Mouse (Mus musculus): ENCODE measurements around the gene Tep1. TPM values are rescaled to one million over a fixed set of nuclear protein-coding genes. Genes with fewer than 3 reads are reported as not detected.
"Not testable (repeated sequence)": the region's sequence is repeated elsewhere in the genome, so short reads cannot be mapped to it uniquely, and the experiment has no call there.

The Tep1 gene
- polyA plus RNA-seq, 1 experiment from 2014 or later, result 5.3 TPM

- not testable (repeated sequence) for H3K9me3 ChIP-seq; ATAC-seq (ENCODE audit: insufficient number of reproducible peaks, insufficient read depth, low FRiP score, low TSS enrichment, low read depth); H3K4me1 ChIP-seq; H3K27me3 ChIP-seq; H3K27ac ChIP-seq; H3K9ac ChIP-seq
- WGBS, result 92% methylated on average over 5 of the region's 5 CpGs
- peaks cover 15% of the 10 kb centered on the region for H3K36me3 ChIP-seq
- peak overlapping the region; percentile 60 for H3K4me2 ChIP-seq
- peak overlapping the region; percentile 66; the same call in 1 of the 2 replicates for H3K4me3 ChIP-seq
These were observed 63.9 kb downstream of the Tep1 start for GRCm38 (mm10) chr14:50806469-50806868.

GRCm38 (mm10) chr14:50804683-50805082, 65.7 kb downstream of the Tep1 start:
- H3K27me3 ChIP-seq, result no peaks in the 10 kb centered on the region
- WGBS, result 74% methylated on average over 13 of the region's 13 CpGs
- H3K9me3 ChIP-seq, result no peaks in the 10 kb centered on the region
- H3K36me3 ChIP-seq, result 0 out of 2 replicates have a peak, but pooled peaks cover under 1% of the 10 kb centered on the region
- no peak overlapping the region for H3K4me3 ChIP-seq
- ATAC-seq (ENCODE audit: insufficient number of reproducible peaks, insufficient read depth, low FRiP score, low TSS enrichment, low read depth), result no peak
- H3K4me2 ChIP-seq, result no peak overlapping the region
- H3K4me1 ChIP-seq, result peaks cover 6% of the 10 kb centered on the region
- no peak overlapping the region for H3K9ac ChIP-seq
- H3K27ac ChIP-seq, result no peak overlapping the region

- ATAC-seq (ENCODE audit: insufficient number of reproducible peaks, insufficient read depth, low FRiP score, low TSS enrichment, low read depth), result no peak
- H3K9me3 ChIP-seq, result no peaks in the 10 kb centered on the region
- H3K27ac ChIP-seq, result no peak overlapping the region
- 0 out of 2 replicates have a peak, but pooled peaks cover 2% of the 10 kb centered on the region for H3K4me1 ChIP-seq
- H3K27me3 ChIP-seq, result no peaks in the 10 kb centered on the region
- no peak overlapping the region for H3K4me2 ChIP-seq
- WGBS, result 64% methylated on average over 4 of the region's 4 CpGs
- no peak overlapping the region for H3K9ac ChIP-seq
- H3K4me3 ChIP-seq, result no peak overlapping the region
- no peaks in the 10 kb centered on the region for H3K36me3 ChIP-seq
These were observed 67.4 kb downstream of the Tep1 start for GRCm38 (mm10) chr14:50802843-50803562.

GRCm38 (mm10) chr14:50802441-50802840, 67.9 kb downstream of the Tep1 start:
- Histone ChIP-seq H3K4me2 (no peak overlapping the region), H3K27ac (no peak overlapping the region), H3K36me3 (no peaks in the 10 kb centered on the region), H3K27me3 (no peaks in the 10 kb centered on the region), H3K4me3 (no peak overlapping the region), H3K4me1 (0 out of 2 replicates have a peak, but pooled peaks cover 2% of the 10 kb centered on the region), H3K9me3 (no peaks in the 10 kb centered on the region), H3K9ac (no peak overlapping the region)
- WGBS, result 85% methylated on average over 6 of the region's 6 CpGs
- no peak for ATAC-seq (ENCODE audit: insufficient number of reproducible peaks, insufficient read depth, low FRiP score, low TSS enrichment, low read depth)

GRCm38 (mm10) chr14:50799502-50800259, 70.7 kb downstream of the Tep1 start:
- H3K9ac ChIP-seq, result no peak overlapping the region
- H3K4me2 ChIP-seq, result no peak overlapping the region

GRCm38 (mm10) chr14:50798512-50798911, 71.8 kb downstream of the Tep1 start:
- no peak overlapping the region for H3K4me3 ChIP-seq
- no peak overlapping the region for H3K27ac ChIP-seq
- no peaks in the 10 kb centered on the region for H3K36me3 ChIP-seq
- ATAC-seq (ENCODE audit: insufficient number of reproducible peaks, insufficient read depth, low FRiP score, low TSS enrichment, low read depth), result no peak
- H3K27me3 ChIP-seq, result no peaks in the 10 kb centered on the region
- H3K4me1 ChIP-seq, result 0 out of 2 replicates have a peak, but pooled peaks cover 2% of the 10 kb centered on the region
- H3K9me3 ChIP-seq, result no peaks in the 10 kb centered on the region
- no peak overlapping the region for H3K9ac ChIP-seq
- 70% methylated on average over 2 of the region's 2 CpGs for WGBS
- no peak overlapping the region for H3K4me2 ChIP-seq

More at GRCm38 (mm10) chr14:50799502-50800259, 70.7 kb downstream of the Tep1 start:
- 0 out of 2 replicates have a peak, but pooled peaks cover 2% of the 10 kb centered on the region for H3K4me1 ChIP-seq
- no peaks in the 10 kb centered on the region for H3K9me3 ChIP-seq
- no peak overlapping the region for H3K4me3 ChIP-seq
- WGBS, result 7% methylated on average over 3 of the region's 3 CpGs
- H3K27me3 ChIP-seq, result no peaks in the 10 kb centered on the region
- no peaks in the 10 kb centered on the region for H3K36me3 ChIP-seq
- ATAC-seq (ENCODE audit: insufficient number of reproducible peaks, insufficient read depth, low FRiP score, low TSS enrichment, low read depth), result no peak
- H3K27ac ChIP-seq, result no peak overlapping the region

- no peak for ATAC-seq (ENCODE audit: insufficient number of reproducible peaks, insufficient read depth, low FRiP score, low TSS enrichment, low read depth)
- 77% methylated on average over 1 of the region's 1 CpGs for WGBS
These were observed 73.9 kb downstream of the Tep1 start for GRCm38 (mm10) chr14:50796464-50796863.

GRCm38 (mm10) chr14:50795965-50796364, 74.4 kb downstream of the Tep1 start:
- WGBS, result 84% methylated on average over 4 of the region's 4 CpGs

More at GRCm38 (mm10) chr14:50796464-50796863, 73.9 kb downstream of the Tep1 start:
- Histone ChIP-seq H3K9ac (no peak overlapping the region), H3K9me3 (no peaks in the 10 kb centered on the region), H3K4me2 (no peak overlapping the region), H3K4me1 (0 out of 2 replicates have a peak, but pooled peaks cover 2% of the 10 kb centered on the region), H3K36me3 (no peaks in the 10 kb centered on the region), H3K27me3 (no peaks in the 10 kb centered on the region), H3K4me3 (no peak overlapping the region), H3K27ac (no peak overlapping the region)

GRCm38 (mm10) chr14:50795261-50795935, 75.0 kb downstream of the Tep1 start:
- 92% methylated on average over 24 of the region's 24 CpGs for WGBS
- no peaks in the 10 kb centered on the region for H3K36me3 ChIP-seq
- 0 out of 2 replicates have a peak, but pooled peaks cover 2% of the 10 kb centered on the region for H3K4me1 ChIP-seq
- no peaks in the 10 kb centered on the region for H3K9me3 ChIP-seq
- H3K27ac ChIP-seq, result no peak overlapping the region
- no peak overlapping the region for H3K4me2 ChIP-seq
- no peak overlapping the region for H3K9ac ChIP-seq
- no peak for ATAC-seq (ENCODE audit: insufficient number of reproducible peaks, insufficient read depth, low FRiP score, low TSS enrichment, low read depth)
- H3K4me3 ChIP-seq, result no peak overlapping the region
- H3K27me3 ChIP-seq, result no peaks in the 10 kb centered on the region

More at GRCm38 (mm10) chr14:50795965-50796364, 74.4 kb downstream of the Tep1 start:
- H3K4me3 ChIP-seq, result no peak overlapping the region
- no peaks in the 10 kb centered on the region for H3K36me3 ChIP-seq
- H3K27me3 ChIP-seq, result no peaks in the 10 kb centered on the region
- H3K9ac ChIP-seq, result no peak overlapping the region
- H3K27ac ChIP-seq, result no peak overlapping the region
- H3K9me3 ChIP-seq, result no peaks in the 10 kb centered on the region
- no peak for ATAC-seq (ENCODE audit: insufficient number of reproducible peaks, insufficient read depth, low FRiP score, low TSS enrichment, low read depth)
- H3K4me2 ChIP-seq, result no peak overlapping the region
- 0 out of 2 replicates have a peak, but pooled peaks cover 2% of the 10 kb centered on the region for H3K4me1 ChIP-seq

- no peak for ATAC-seq (ENCODE audit: insufficient number of reproducible peaks, insufficient read depth, low FRiP score, low TSS enrichment, low read depth)
- Histone ChIP-seq H3K36me3 (no peaks in the 10 kb centered on the region), H3K27ac (no peak overlapping the region), H3K4me3 (no peak overlapping the region), H3K4me1 (peaks cover 8% of the 10 kb centered on the region), H3K9me3 (no peaks in the 10 kb centered on the region), H3K9ac (no peak overlapping the region), H3K4me2 (no peak overlapping the region), H3K27me3 (no peaks in the 10 kb centered on the region)
- WGBS, result 7% methylated on average over 2 of the region's 2 CpGs
These were observed 82.2 kb downstream of the Tep1 start for GRCm38 (mm10) chr14:50788157-50788556.

GRCm38 (mm10) chr14:50785251-50785637, 85.1 kb downstream of the Tep1 start, which contains the start of gene Ttc5:
Gene Ttc5 (minus strand): TSS chr14:50785519.
- H3K4me3 ChIP-seq, result peak within 1 kb of the TSS; percentile 84
- H3K36me3 ChIP-seq, result peaks cover 22% of the 10 kb centered on the region
- peak within 1 kb of the TSS; percentile 82 for H3K9ac ChIP-seq
- peak within 1 kb of the TSS; percentile 68 for H3K27ac ChIP-seq
- under 1% methylated on average over 21 of the region's 21 CpGs for WGBS
- peak within 1 kb of the TSS; percentile 66 for H3K4me2 ChIP-seq
- H3K4me1 ChIP-seq, result peaks cover 9% of the 10 kb centered on the region
- H3K9me3 ChIP-seq, result peaks cover 3% of the 10 kb centered on the region; the same call in 1 of the 2 replicates
- peak; percentile 86; the same call in 1 of the 2 replicates for ATAC-seq (ENCODE audit: insufficient number of reproducible peaks, insufficient read depth, low FRiP score, low TSS enrichment, low read depth)
- no peaks in the 10 kb centered on the region for H3K27me3 ChIP-seq

Measured in embryonic facial prominence, embryonic 13.5 days (tissue).